Mouse (Mus musculus) cerebellum, adult 2 months (tissue): ENCODE data around the gene Sult2b1.

Experiments
- CTCF ChIP-seq: fragments of 200-500 bp; IDR thresholded peaks from 2 replicates; pipeline ENCODE4 v1.5.1; 2011; ENCODE audit warnings: low read depth, mild to moderate bottlenecking, control low read depth, low read length, moderate library complexity, borderline replicate concordance; ENCODE audit not compliant: insufficient read depth
- POLR2A ChIP-seq: fragments of 200-500 bp; IDR thresholded peaks from 2 replicates; pipeline ENCODE4 v1.6.1; 2011; ENCODE audit warnings: low read length, control low read depth, borderline replicate concordance; ENCODE audit not compliant: insufficient read depth

DNA sequence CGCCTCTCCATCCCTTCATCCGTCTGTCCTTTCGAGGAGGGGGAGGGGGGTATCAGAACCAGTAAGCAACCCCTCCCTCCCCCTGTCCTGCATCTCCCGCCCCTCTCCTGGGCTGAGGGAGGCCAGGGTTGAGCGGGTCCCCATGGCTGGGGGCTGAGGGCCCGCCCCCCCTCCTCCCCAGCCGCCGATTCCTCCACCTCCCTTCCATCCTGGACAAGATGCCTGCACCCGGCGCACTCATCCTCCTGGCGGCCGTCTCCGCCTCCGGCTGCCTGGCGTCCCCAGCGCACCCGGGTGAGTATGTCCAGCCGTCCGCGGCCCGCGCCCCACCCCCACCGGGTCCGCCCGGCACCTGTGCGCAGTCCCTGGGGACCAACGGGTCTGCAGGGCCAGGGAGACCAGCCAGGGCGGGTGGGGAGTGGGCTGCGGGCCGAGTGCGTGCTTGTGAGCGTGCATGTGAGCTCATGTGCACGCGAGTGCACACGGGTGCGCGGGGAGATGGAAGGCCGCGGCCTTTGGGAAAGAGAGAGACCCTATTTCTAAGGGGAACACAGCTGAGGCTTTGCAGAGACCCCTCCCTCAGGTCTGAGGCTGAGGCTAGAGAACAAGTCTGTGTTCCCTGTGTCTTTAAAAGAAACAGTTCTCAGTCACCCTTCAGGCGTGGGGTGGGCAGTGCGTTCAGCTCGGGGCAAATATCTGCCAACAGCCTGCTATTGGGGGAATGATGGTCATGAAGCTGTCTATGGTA lies 1.1 kb upstream of the Sult2b1 start:
- TF ChIP-seq POLR2A (no peak), CTCF (no peak)
